Mouse (Mus musculus) liver, embryonic 15.5 days (tissue): ENCODE measurements around the gene Pnldc1. TPM values are rescaled to one million over a fixed set of nuclear protein-coding genes. Genes with fewer than 3 reads are reported as not detected.

Experiments used
- ATAC-seq: fragments of 200-750 bp; cut with Nextera tagmentation; 2 replicates; pipeline ENCODE4 v1.8.0; 2017; ENCODE audit warnings: moderate number of reproducible peaks, mild to moderate bottlenecking, moderate library complexity; ENCODE audit not compliant: insufficient read depth
- H3K27ac ChIP-seq: fragments of 300-500 bp; sonication (generic); replicated peaks from 2 replicates; pipeline ENCODE4 v1.5.1; 2015; ENCODE audit warnings: mild to moderate bottlenecking, inconsistent platforms
- H3K27me3 ChIP-seq: fragments of 300-500 bp; sonication (generic); 2 replicates; pipeline ENCODE4 v1.6.1; 2015; ENCODE audit warnings: mild to moderate bottlenecking, inconsistent platforms
- H3K36me3 ChIP-seq: fragments of 300-500 bp; sonication (generic); replicated peaks from 2 replicates; pipeline ENCODE4 v1.6.1; 2015; ENCODE audit warnings: moderate library complexity, mild to moderate bottlenecking, inconsistent platforms
- H3K4me1 ChIP-seq: fragments of 300-500 bp; sonication (generic); replicated peaks from 2 replicates; pipeline ENCODE4 v1.6.1; 2015; ENCODE audit warnings: inconsistent platforms
- H3K4me2 ChIP-seq: fragments of 300-500 bp; sonication (generic); 2 replicates; pipeline ENCODE4 v1.6.1; 2015; ENCODE audit warnings: moderate library complexity, mild to moderate bottlenecking, inconsistent platforms
- H3K4me3 ChIP-seq: fragments of 300-500 bp; sonication (generic); replicated peaks from 2 replicates; pipeline ENCODE4 v1.5.1; 2015; ENCODE audit warnings: mild to moderate bottlenecking, inconsistent platforms
- H3K9ac ChIP-seq: fragments of 300-500 bp; sonication (generic); 2 replicates; pipeline ENCODE4 v1.6.1; 2015; ENCODE audit warnings: moderate library complexity, mild to moderate bottlenecking, inconsistent platforms
- H3K9me3 ChIP-seq: fragments of 300-500 bp; sonication (generic); replicated peaks from 2 replicates; pipeline ENCODE4 v1.6.1; 2016; ENCODE audit warnings: inconsistent platforms
- WGBS: fragments of 180-500 bp; shearing (Covaris S2); methylation state at CpG from one replicate; pipeline ENCODE4 v1.1.7; 2015; ENCODE audit warnings: mixed read lengths; ENCODE audit not compliant: insufficient replicate concordance; 5-methylcytosine and 5-hydroxymethylcytosine counted together
- microRNA-seq: library from miRNA; unstranded; fragments of <30 nt; microRNA quantifications from one replicate; pipeline ENCODE4, GENCODE M21; 2016
- polyA plus RNA-seq: library from polyadenylated mRNA; unstranded; fragments of >200 nt; fragmentation: Nextera tagmentation; extraction: Ambion mirVana; gene quantifications from 2 replicates; pipeline ENCODE4 v1.2.1, GENCODE M21; 2015

Pnldc1 gene
- polyA plus RNA-seq, 1 experiment from 2014 or later = 0.40 TPM

GRCm38 (mm10) chr17:12851689-12852088 is 58.3 kb downstream of the Pnldc1 start:
- Histone ChIP-seq H3K9ac (no peak overlapping the region), H3K36me3 (no peaks in the 10 kb centered on the region), H3K4me3 (no peak overlapping the region), H3K27ac (no peak overlapping the region), H3K27me3 (peaks cover 3% of the 10 kb centered on the region), H3K4me1 (no peaks in the 10 kb centered on the region), H3K4me2 (no peak overlapping the region), H3K9me3 (no peaks in the 10 kb centered on the region)
- ATAC-seq = no peak
- 59% methylated on average over 11 of the region's 11 CpGs for WGBS

GRCm38 (mm10) chr17:12849778-12850382 is 60.1 kb downstream of the Pnldc1 start:
- Histone ChIP-seq H3K4me3 (no peak overlapping the region), H3K36me3 (no peaks in the 10 kb centered on the region), H3K27me3 (peaks cover 6% of the 10 kb centered on the region), H3K9ac (no peak overlapping the region), H3K27ac (no peak overlapping the region), H3K4me1 (no peaks in the 10 kb centered on the region), H3K9me3 (no peaks in the 10 kb centered on the region), H3K4me2 (no peak overlapping the region)
- no peak for ATAC-seq
- 61% methylated on average over 8 of the region's 8 CpGs for WGBS

GRCm38 (mm10) chr17:12847736-12848135 is 62.3 kb downstream of the Pnldc1 start:
- H3K4me2 ChIP-seq = no peak overlapping the region
- WGBS = 48% methylated on average over 4 of the region's 4 CpGs
- no peaks in the 10 kb centered on the region for H3K36me3 ChIP-seq
- H3K4me1 ChIP-seq = no peaks in the 10 kb centered on the region
- peaks cover 6% of the 10 kb centered on the region for H3K27me3 ChIP-seq
- H3K4me3 ChIP-seq = no peak overlapping the region
- H3K9me3 ChIP-seq = no peaks in the 10 kb centered on the region
- H3K9ac ChIP-seq = no peak overlapping the region
- no peak overlapping the region for H3K27ac ChIP-seq
- ATAC-seq = no peak

GRCm38 (mm10) chr17:12846474-12846873 is 63.6 kb downstream of the Pnldc1 start:
- no peaks in the 10 kb centered on the region for H3K4me1 ChIP-seq
- peaks cover 6% of the 10 kb centered on the region for H3K27me3 ChIP-seq
- ATAC-seq = no peak
- no peak overlapping the region for H3K27ac ChIP-seq
- whole genome bisulfite sequencing = 66% methylated on average over 5 of the region's 5 CpGs
- no peak overlapping the region for H3K4me3 ChIP-seq
- H3K9ac ChIP-seq = no peak overlapping the region
- H3K4me2 ChIP-seq = no peak overlapping the region
- no peaks in the 10 kb centered on the region for H3K36me3 ChIP-seq
- H3K9me3 ChIP-seq = no peaks in the 10 kb centered on the region

GRCm38 (mm10) chr17:12845862-12846261 is 64.2 kb downstream of the Pnldc1 start:
- no peak overlapping the region for H3K4me2 ChIP-seq
- peaks cover 6% of the 10 kb centered on the region for H3K27me3 ChIP-seq
- H3K4me3 ChIP-seq = no peak overlapping the region
- H3K36me3 ChIP-seq = no peaks in the 10 kb centered on the region
- no peaks in the 10 kb centered on the region for H3K4me1 ChIP-seq
- H3K9me3 ChIP-seq = no peaks in the 10 kb centered on the region
- no peak for ATAC-seq
- H3K9ac ChIP-seq = no peak overlapping the region
- no peak overlapping the region for H3K27ac ChIP-seq
- 36% methylated on average over 5 of the region's 5 CpGs for WGBS

- H3K4me3 ChIP-seq = no peak overlapping the region
- H3K27ac ChIP-seq = no peak overlapping the region
- H3K4me1 ChIP-seq = no peaks in the 10 kb centered on the region
- H3K4me2 ChIP-seq = no peak overlapping the region
- H3K9me3 ChIP-seq = no peaks in the 10 kb centered on the region
- H3K36me3 ChIP-seq = no peaks in the 10 kb centered on the region
- no peak overlapping the region for H3K9ac ChIP-seq
- no peak for ATAC-seq
- peaks cover 6% of the 10 kb centered on the region for H3K27me3 ChIP-seq
- WGBS = 73% methylated on average over 4 of the region's 4 CpGs
These were observed 65.5 kb downstream of the Pnldc1 start for GRCm38 (mm10) chr17:12844540-12844939.

GRCm38 (mm10) chr17:12843826-12844225 is 66.2 kb downstream of the Pnldc1 start:
- WGBS = 37% methylated on average over 6 of the region's 6 CpGs
- Histone ChIP-seq H3K36me3 (no peaks in the 10 kb centered on the region), H3K4me1 (no peaks in the 10 kb centered on the region), H3K27me3 (peaks cover 6% of the 10 kb centered on the region), H3K9me3 (no peaks in the 10 kb centered on the region), H3K4me3 (no peak overlapping the region), H3K4me2 (no peak overlapping the region), H3K9ac (no peak overlapping the region), H3K27ac (no peak overlapping the region)
- no peak for ATAC-seq

- no peak for ATAC-seq
- no peaks in the 10 kb centered on the region for H3K27me3 ChIP-seq
- WGBS = 57% methylated on average over 10 of the region's 10 CpGs
These were observed 70.4 kb downstream of the Pnldc1 start for GRCm38 (mm10) chr17:12839475-12840267.

More at GRCm38 (mm10) chr17:12839475-12840267, 70.4 kb downstream of the Pnldc1 start:
- H3K36me3 ChIP-seq = no peaks in the 10 kb centered on the region
- H3K4me3 ChIP-seq = no peak overlapping the region
- no peak overlapping the region for H3K9ac ChIP-seq
- no peak overlapping the region for H3K27ac ChIP-seq
- H3K9me3 ChIP-seq = no peaks in the 10 kb centered on the region
- H3K4me2 ChIP-seq = no peak overlapping the region
- no peaks in the 10 kb centered on the region for H3K4me1 ChIP-seq

Small RNA genes within 50 kb of the gene (microRNA-seq; reads per million reads assigned to microRNA genes)
- not detected for gene Gm24085

Other genes starting within 250 kb of the Pnldc1 start
- 0.05 TPM in 1 of 2 replicates, not detected in the other for gene Slc22a1, start 234.4 kb downstream of the Pnldc1 start, polyA plus RNA-seq
- 13.0 and 15.6 TPM in 2 replicates for gene Igf2r, start 140.6 kb downstream of the Pnldc1 start, polyA plus RNA-seq
- 0.17 and 0.33 TPM in 2 replicates for gene Mas1, start 42.1 kb downstream of the Pnldc1 start, polyA plus RNA-seq
- not detected in 2 replicates for gene Mrgprh, start 34.2 kb downstream of the Pnldc1 start, polyA plus RNA-seq
- gene Tcp1, start 5.5 kb upstream of the Pnldc1 start, polyA plus RNA-seq = 185 and 211 TPM in 2 replicates
- gene Mrpl18, start 6.1 kb upstream of the Pnldc1 start, polyA plus RNA-seq = 86.0 and 95.2 TPM in 2 replicates
- gene Acat3, start 30.4 kb upstream of the Pnldc1 start, polyA plus RNA-seq = 10.0 and 13.2 TPM in 2 replicates
- 93.7 and 101 TPM in 2 replicates for gene Acat2, start 50.5 kb upstream of the Pnldc1 start, polyA plus RNA-seq
- gene Wtap, start 83.9 kb upstream of the Pnldc1 start, polyA plus RNA-seq = 37.1 and 41.9 TPM in 2 replicates
- gene Sod2, start 96.6 kb upstream of the Pnldc1 start, polyA plus RNA-seq = 113 and 120 TPM in 2 replicates
- gene Gpr31b, start 142.1 kb upstream of the Pnldc1 start, polyA plus RNA-seq = not detected in 2 replicates
- gene Tcp10b, start 150.9 kb upstream of the Pnldc1 start, polyA plus RNA-seq = not detected in 2 replicates
- gene Unc93a, start 221.6 kb upstream of the Pnldc1 start, polyA plus RNA-seq = not detected in 2 replicates